Mouse (Mus musculus): Measurements from ENCODE around the gene Pgghg.
"Not testable (repeated sequence)": the region's sequence is repeated elsewhere in the genome, so short reads cannot be mapped to it uniquely, and the experiment has no call there.

The Pgghg gene

DNA sequence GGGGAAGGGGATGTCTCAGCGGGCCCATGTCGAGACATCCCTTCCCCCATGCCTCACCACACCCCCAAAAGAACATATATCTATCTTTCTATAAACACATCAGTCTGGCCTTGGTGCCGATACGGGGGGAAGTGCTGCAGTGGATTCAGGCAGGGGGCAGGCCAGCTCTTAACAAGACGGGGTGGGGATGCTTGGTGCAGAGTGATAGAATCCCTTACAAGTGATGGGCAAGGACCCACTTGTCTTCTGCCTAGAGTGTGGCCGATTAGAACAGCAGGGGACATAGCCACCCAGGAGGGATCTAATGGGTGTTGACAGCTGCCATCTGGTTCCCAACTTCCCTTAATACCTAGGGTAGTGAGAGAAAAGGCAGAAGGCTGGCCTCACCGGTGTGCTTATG lies 29.7 kb downstream of the Pgghg start:
- in situ Hi-C loops (cut with MboI; ENCODE audit: low pct_unique_long_range_greater_than_20kb in 1 of 2, low sequenced_read_pairs in 2 of 2, unreplicated experiment in 1 of 2), result no loop called here

DNA sequence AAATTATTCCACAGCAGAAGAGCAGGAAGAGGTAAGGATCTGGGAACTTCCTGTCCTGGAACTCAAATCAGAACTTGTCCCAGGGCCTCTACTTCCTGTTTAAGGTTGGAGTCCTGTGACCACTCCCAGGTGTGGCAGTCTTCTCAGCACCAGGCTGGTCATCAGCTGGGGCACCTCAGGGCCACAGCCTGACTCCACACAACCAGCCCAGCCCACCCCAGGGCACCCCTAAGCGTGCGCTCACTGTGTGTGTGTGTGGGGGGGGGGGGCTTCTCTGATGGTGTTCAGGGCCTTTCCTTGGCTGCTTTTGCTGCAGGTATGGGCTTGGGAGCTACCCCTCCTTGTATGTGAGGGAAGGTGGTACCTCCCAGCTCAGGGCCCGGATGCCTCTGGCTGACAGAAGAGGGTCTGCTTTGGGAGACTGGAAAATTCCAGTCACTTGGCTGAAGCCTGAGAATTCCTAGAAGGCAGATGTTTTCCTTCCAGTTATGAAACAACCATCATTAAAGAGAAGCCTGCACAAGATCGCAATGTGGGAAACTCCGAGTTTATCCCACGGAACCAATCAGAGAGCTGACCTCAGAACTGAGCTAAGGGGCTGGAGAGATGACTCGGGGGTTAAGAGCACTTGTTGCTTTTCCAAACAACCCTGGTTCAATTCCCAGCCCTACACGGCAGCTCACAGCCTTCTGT lies 30.4 kb downstream of the Pgghg start:
- in situ Hi-C loops (cut with MboI; ENCODE audit: low pct_unique_long_range_greater_than_20kb in 1 of 2, low sequenced_read_pairs in 2 of 2, unreplicated experiment in 1 of 2), result no loop called here

DNA sequence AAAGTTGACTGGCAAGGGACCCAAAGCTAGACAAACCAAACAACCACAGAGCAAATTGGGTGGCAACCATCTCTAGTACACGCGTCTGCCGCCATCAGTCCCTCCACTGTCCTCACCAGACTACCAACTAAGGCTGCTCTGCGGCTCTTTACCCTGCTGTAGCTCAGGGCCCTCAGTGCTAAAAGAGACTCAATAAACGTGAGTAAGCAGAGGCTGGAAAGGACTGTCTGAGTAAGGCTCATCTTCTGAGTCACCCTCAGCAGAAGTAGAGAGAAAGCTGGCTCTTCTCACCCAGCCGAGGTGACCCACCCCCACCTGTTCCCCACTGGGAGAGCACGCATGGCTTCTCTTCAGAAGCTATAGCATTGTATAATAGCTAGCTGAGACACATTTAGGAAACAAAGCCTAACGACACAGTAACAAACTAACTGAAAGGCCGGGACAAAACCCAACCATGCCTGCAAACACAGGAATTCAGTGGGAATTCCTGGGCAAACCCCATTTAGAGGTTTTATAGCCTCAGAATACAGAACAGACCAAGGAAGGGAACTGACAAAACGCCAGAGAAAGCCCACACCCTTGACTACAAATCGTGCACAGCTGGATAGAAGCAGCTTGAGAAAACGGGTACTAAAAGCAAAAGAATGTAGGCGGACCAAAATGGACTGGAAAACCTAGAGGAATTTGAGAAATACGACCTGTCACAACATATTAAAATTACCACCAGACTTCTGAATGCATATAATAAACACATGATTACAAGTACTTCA lies 32.4 kb downstream of the Pgghg start:
- in situ Hi-C loops (cut with MboI; ENCODE audit: low pct_unique_long_range_greater_than_20kb in 1 of 2, low sequenced_read_pairs in 2 of 2, unreplicated experiment in 1 of 2), result no loop called here

DNA sequence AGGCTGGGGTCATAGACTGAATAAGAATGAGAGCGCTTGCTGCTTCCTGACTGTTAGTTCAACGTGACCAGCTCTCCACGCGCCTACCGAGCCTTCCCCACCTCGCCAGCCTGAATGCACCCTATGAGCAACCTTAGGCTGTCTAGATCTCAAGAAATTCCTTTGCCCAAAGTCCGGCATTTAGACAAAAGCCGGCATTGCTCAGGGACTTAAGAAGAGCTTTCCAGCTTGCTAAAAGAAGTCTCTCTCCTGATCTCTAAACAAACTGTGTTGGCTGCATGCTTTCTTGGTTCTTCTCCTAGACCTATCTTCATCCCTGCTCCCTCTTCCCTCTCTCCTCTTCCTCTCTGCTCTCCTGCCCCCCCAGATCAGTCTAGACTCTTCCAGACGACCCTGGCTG lies 33.7 kb downstream of the Pgghg start:
- in situ Hi-C loops (cut with MboI; ENCODE audit: low pct_unique_long_range_greater_than_20kb in 1 of 2, low sequenced_read_pairs in 2 of 2, unreplicated experiment in 1 of 2), result no loop called here

DNA sequence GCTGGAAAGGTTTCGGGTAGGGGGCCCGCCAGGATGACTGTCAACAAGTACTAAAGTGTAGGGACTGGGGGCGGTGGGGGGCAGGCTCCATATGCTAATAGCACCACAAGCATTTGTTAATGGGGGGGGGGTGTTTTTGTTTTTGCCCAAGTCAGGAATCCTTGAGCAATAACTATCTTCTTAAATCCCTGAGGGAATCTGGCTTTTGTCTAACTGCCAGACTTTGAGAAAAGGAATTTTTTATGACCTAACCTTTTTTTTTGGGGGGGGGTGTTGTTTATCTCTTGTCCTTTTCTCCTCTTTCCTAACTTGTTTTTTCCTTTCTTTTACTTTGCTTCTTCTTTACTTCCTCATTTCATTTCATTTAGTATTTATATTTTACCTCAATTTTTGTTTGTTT lies 34.3 kb downstream of the Pgghg start:
- in situ Hi-C loops (cut with MboI; ENCODE audit: low pct_unique_long_range_greater_than_20kb in 1 of 2, low sequenced_read_pairs in 2 of 2, unreplicated experiment in 1 of 2), result no loop called here

DNA sequence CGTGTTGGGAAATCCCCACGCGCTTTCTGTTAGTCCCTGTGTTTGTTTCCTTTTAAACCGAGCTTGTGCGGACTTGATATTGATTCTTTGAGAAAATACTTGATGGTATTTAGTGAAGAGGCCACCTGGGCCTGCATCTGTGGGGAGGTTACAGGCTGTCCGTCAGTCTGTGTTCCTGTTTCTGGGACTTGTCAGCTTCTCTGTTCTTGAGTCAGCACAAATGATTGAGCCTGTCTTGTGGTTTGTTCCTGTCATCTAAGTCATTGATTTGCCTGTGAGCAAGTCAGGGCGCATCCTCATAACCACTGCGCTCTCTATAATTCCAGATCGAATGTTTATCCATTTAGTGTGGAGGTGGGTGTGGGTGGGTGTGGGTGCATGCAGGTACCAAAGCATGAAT lies 35.5 kb downstream of the Pgghg start:
- in situ Hi-C loops (cut with MboI; ENCODE audit: low pct_unique_long_range_greater_than_20kb in 1 of 2, low sequenced_read_pairs in 2 of 2, unreplicated experiment in 1 of 2), result not testable (repeated sequence)

DNA sequence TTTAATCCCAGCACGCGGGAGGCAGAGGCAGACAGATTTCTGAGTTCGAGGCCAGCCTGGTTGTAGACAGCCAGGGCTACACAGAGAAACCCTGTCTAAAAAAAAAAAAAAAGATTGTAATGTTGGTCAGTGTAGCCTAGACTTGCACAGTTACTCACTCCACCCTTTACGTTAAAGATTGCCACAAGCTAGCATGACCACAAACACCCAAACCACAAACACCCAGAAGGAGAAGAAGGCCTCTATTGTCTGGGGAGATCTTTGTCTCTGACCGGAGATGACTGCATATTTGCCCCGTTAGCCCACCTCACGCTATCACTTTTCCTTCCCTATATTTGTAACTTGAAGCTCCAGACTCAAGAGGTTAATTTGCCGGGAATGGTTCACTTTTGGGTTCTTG lies 40.5 kb downstream of the Pgghg start:
- in situ Hi-C loops (cut with MboI; ENCODE audit: low pct_unique_long_range_greater_than_20kb in 1 of 2, low sequenced_read_pairs in 2 of 2, unreplicated experiment in 1 of 2), result no loop called here

DNA sequence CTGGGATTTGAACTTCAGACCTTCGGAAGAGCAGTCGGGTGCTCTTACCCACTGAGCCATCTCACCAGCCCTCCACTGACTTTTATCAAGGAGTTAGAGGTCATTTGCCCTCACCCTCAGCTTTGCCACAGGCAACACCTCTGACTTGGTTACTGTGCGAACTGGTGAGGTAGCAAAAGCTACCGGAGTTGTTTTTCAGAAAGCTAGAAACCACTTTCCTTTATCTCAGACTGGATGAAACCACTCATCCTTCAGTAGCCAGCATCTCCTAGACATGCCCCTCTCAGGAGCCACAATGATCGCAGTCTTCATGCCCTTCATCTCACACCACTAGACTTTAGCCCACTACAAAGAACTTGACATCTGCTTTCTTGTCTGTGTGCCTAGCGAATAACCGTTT lies 41.8 kb downstream of the Pgghg start:
- in situ Hi-C loops (cut with MboI; ENCODE audit: low pct_unique_long_range_greater_than_20kb in 1 of 2, low sequenced_read_pairs in 2 of 2, unreplicated experiment in 1 of 2), result no loop called here

DNA sequence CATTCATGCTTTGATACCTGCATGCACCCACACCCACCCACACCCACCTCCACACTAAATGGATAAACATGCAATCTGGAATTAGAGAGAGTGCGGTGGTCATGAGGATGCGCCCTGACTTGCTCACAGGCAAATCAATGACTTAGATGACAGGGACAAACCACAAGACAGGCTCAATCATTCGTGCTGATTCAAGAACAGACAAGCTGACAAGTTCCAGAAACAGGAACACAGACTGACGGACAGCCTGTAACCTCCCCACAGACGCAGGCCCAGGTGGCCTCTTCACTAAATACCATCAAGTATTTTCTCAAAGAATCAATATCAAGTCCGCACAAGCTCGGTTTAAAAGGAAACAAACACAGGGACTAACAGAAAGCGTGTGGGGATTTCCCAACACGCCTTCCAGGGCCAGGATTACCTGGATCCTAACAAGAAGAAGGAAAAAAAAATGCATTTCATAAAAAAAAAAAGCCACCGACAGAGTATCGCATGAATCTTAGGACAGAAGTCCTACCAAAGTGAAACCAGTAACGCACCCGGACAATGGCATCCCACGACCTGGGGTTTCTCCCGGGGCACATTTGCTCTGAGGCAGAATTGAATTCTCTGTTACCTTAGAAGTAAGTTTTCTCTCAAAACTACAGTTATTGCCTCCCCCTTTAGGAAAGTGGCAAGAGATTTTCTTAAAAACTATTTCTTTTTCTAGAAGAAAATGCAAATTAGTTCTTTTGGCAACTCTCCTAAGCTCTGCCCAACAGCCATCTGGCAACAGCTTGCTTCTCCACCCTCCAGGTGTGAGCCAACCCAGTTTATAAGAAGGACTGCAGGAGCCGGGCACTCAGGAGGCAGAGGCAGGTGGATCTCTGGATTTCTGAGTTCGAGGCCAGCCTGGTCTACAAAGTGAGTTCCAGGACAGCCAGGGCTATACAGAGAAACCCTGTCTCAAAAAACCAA lies 46.3 kb downstream of the Pgghg start:
- in situ Hi-C loops (cut with MboI; ENCODE audit: low pct_unique_long_range_greater_than_20kb in 1 of 2, low sequenced_read_pairs in 2 of 2, unreplicated experiment in 1 of 2), result no loop called here

DNA sequence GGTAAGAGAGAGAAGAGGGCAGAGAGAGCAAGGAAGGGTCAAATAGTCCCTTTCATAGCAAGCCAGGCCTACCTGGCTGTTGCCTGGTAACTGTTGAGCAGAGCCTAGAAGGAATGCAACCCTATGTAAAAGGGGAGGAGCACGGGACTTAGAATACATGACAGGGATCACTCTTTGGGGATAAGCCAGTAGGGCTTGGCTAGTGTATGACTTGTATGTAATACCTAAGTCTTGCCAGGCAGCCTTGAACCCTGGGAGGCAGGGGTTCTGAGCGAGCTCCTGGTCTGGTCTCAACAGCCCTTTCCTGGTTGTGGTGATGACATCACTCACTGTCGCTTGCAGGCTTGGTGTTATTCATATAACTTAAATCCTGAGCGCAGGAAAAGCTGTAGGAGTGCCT lies 47.8 kb downstream of the Pgghg start:
- in situ Hi-C loops (cut with MboI; ENCODE audit: low pct_unique_long_range_greater_than_20kb in 1 of 2, low sequenced_read_pairs in 2 of 2, unreplicated experiment in 1 of 2), result no loop called here

DNA sequence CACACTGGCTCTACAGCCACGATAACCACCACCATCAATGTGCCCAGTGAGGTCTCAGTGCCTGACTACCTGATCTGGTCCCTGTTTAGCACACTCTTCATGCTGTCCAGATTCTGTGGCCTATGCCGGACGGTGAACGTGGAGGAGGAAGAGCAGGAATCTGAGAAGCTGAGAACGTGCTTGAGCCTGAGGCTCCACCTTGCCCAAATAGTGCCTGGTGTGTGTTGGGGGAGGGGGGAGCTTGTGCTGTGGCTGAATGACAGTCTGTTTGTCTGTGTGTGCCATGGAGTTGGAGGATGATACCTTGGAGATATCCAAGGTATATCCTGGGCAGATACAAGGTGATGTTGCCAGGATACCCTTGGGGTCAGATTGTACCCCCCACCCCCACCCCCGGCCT lies 49.0 kb downstream of the Pgghg start:
- in situ Hi-C loops (cut with MboI; ENCODE audit: low pct_unique_long_range_greater_than_20kb in 1 of 2, low sequenced_read_pairs in 2 of 2, unreplicated experiment in 1 of 2), result no loop called here

DNA sequence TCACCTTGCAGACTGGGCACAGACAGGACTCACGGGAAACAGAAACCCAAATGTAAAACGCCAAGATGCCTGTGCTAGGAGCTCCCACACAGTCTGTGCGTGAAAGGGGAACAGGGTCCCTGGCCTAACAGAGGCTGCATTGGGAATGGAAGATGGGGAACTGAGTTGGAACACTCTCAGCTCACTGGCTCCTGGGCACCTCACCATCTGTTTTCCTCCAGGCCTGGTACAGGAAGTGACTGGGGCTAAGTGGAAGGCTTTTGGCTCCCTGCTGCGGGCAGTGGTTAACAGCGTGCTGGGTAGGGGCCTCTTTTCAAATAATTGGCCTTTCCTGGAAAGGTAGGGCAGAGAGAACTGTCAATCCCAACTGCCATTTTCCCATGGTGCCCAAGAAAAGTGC lies 49.4 kb downstream of the Pgghg start:
- in situ Hi-C loops (cut with MboI; ENCODE audit: low pct_unique_long_range_greater_than_20kb in 1 of 2, low sequenced_read_pairs in 2 of 2, unreplicated experiment in 1 of 2), result no loop called here

DNA sequence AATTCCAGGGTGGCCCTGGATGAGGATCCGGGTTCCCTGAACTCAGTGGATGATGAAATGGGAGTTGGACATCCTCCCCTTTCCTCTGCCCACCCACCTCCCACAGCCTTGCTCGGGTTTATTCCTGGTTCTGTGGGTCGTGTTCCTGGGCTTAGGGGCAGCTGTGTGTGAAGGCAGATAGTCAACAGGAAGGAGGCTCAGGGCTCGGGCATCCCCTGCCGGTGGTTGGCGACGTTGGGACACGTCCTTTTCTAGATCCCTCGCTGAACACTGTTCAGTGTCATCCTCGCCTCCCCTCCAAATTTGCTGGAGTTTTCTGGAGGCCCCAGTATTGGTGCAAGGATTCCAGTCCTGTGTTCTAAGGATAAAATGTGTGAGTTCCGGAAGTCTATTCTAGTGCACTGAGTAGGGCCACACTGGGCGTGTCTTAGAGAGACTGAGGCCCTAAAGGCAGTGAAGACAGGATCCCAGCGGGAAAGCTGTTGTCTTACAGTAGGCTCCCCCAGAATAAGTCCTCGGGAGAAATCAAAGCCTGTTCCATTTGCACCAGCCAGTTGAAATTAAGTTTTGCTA lies 50.0 kb downstream of the Pgghg start:
- in situ Hi-C loops (cut with MboI; ENCODE audit: low pct_unique_long_range_greater_than_20kb in 1 of 2, low sequenced_read_pairs in 2 of 2, unreplicated experiment in 1 of 2), result no loop called here

Data from mouse embryonic stem cell (cell line).